Mouse (Mus musculus): ENCODE results near the gene Gon4l.

DNA sequence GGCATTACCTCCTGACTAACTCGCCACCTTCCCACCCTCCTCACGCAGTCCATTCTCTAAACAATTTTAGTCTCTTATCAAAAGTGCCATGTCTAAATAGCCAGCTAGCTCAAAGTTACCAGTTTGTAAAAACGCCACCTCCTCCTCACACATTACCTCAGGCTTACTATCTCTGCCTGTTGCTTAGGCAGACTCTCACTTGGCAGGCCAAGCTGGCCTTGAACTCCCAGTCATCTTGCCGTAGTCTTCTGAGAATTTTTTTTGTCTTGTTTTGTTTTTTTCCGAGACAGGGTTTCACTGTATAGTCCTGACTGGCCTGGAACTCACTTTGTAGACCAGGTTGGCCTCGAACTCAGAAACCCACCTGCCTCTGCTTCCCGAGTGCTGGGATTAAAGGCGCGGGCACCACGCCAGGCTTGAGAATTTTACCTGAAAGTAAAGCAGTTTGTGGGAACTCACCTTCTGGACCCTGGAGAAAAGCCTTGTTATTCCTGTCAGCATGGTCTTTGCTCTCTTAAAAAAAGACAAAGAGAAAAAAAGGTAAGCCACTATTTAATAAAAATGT lies 107.4 kb downstream of the Gon4l start:
- TF ChIP-seq CTCF (IDR thresholded peaks at IDR 0.05; ENCODE audit: borderline replicate concordance, insufficient read depth, low read depth, low read length), result no peak
- TF ChIP-seq POLR2A (IDR thresholded peaks at IDR 0.05; ENCODE audit: borderline replicate concordance, insufficient read depth, low read length), result no peak

All from cerebellum, adult 2 months (tissue).